Mouse (Mus musculus): ENCODE measurements around the gene Slc38a10.

Gene Slc38a10

GRCm38 (mm10) chr11:120151113-120151494 is at the start of gene Slc38a10:
Slc38a10 (minus strand) TSS chr11:120151346.
- DNase-seq = peak; percentile 100

- no peak for DNase-seq
Measured at GRCm38 (mm10) chr11:120200621-120201020, 49.5 kb upstream of the Slc38a10 start.

- DNase-seq = no peak
Measured at GRCm38 (mm10) chr11:120199766-120200165, 48.6 kb upstream of the Slc38a10 start.

- no peak for DNase-seq
Measured at GRCm38 (mm10) chr11:120198831-120199230, 47.7 kb upstream of the Slc38a10 start.

GRCm38 (mm10) chr11:120190526-120191412 is 39.6 kb upstream of the Slc38a10 start:
- no peak for DNase-seq

- DNase-seq = peak; percentile 98
Measured at GRCm38 (mm10) chr11:120189459-120190312, 38.5 kb upstream of the Slc38a10 start.

GRCm38 (mm10) chr11:120188481-120189441 is 37.6 kb upstream of the Slc38a10 start:
- DNase-seq = peak; percentile 63

GRCm38 (mm10) chr11:120188102-120188480 is 36.9 kb upstream of the Slc38a10 start:
- DNase-seq = no peak

GRCm38 (mm10) chr11:120187236-120188101 is 36.3 kb upstream of the Slc38a10 start:
- DNase-seq = no peak

GRCm38 (mm10) chr11:120186821-120187235 is 35.7 kb upstream of the Slc38a10 start:
- no peak for DNase-seq

GRCm38 (mm10) chr11:120186145-120186740 is 35.1 kb upstream of the Slc38a10 start:
- no peak for DNase-seq

- DNase-seq = peak; percentile 54
Measured at GRCm38 (mm10) chr11:120185316-120186141, 34.4 kb upstream of the Slc38a10 start.

GRCm38 (mm10) chr11:120184371-120185315 is 33.5 kb upstream of the Slc38a10 start:
- no peak for DNase-seq

- DNase-seq = no peak
Measured at GRCm38 (mm10) chr11:120183708-120184107, 32.6 kb upstream of the Slc38a10 start.

GRCm38 (mm10) chr11:120183180-120183579 is 32.0 kb upstream of the Slc38a10 start:
- DNase-seq = no peak

- no peak for DNase-seq
Measured at GRCm38 (mm10) chr11:120182396-120183030, 31.4 kb upstream of the Slc38a10 start.

- DNase-seq = no peak
Measured at GRCm38 (mm10) chr11:120181379-120181778, 30.2 kb upstream of the Slc38a10 start.

- no peak for DNase-seq
Measured at GRCm38 (mm10) chr11:120179374-120179773, 28.2 kb upstream of the Slc38a10 start.

All from right cerebral cortex, postnatal 4 days (tissue).